Mouse (Mus musculus): ENCODE results near the gene Rad51b. TPM values are rescaled to one million over a fixed set of nuclear protein-coding genes. Genes with fewer than 3 reads are reported as not detected.

Rad51b gene
- polyA plus RNA-seq, 1 experiment from 2014 or later = 9.0 TPM

DNA sequence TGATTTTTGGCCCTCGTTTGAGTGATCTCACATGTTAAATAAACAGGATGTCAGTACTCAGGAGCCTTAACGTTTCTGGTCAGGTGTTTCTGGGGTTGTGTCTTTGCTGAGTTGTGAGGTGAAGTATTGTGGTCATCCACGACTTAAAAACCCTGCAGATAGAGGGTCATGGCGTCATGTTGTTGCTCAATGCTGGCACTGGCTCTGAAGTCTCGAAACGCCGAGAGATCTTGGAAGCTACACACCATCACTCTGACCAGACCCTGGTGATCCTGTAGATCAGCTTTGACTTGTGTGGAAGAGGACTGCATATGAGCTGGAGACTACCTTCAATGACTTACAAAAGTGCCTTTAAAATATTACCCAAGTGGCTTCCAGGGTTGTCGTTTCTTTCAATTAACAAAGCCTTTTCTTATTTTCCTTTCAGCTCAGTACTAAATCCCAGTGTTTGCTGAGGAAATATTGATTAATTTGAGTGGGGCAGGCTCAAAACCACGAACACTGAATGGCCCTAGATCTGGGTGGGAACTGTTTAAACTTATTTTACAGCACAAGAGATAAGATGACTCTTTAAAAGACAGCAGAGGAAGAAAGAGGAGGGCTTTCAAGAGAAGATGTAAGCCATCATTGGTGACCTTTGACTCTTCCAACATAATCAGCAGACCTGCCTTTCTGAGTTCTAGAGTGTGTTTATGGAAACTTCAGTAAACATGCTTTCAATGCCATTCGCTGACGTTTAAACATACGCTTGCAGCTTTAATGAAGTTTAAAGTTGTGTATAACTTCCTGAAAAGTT, 144.3 kb downstream of the Rad51b start:
- peak overlapping the region; percentile 80 for H3K27ac ChIP-seq
- H3K4me2 ChIP-seq = no peak overlapping the region

DNA sequence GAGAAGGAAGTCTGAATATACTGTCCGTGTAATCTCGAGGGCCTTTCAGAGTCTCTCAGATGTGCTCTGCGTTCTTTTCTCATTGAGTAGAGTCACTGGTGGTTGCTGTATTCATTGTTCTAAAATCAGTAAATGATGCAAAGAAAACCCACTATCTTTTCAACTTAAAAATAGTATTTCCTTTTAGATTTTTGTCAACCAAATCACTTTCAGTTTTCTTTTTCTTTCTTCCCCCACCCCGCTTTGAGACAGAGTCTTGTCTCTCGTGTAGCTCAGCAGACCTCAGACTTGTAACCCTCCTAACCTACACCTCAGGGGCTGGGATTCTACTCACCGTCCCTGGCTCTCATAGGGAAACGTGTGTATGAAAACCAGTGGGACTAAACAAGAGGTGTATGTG, 145.0 kb downstream of the Rad51b start:
- H3K27me3 ChIP-seq = no peaks in the 10 kb centered on the region
- no peaks in the 10 kb centered on the region for H3K9me3 ChIP-seq
- no peak overlapping the region for H3K4me3 ChIP-seq
- no peak overlapping the region for H3K9ac ChIP-seq
- H3K4me1 ChIP-seq = peaks cover 30% of the 10 kb centered on the region
- peak overlapping the region; percentile 80 for H3K27ac ChIP-seq
- no peaks in the 10 kb centered on the region for H3K36me3 ChIP-seq
- 24% methylated on average over 7 of the region's 7 CpGs for WGBS
- ATAC-seq (ENCODE audit: borderline replicate concordance, extremely low read depth, low FRiP score, low TSS enrichment) = no peak
- H3K4me2 ChIP-seq = no peak overlapping the region

More for the DNA sequence above, 144.3 kb downstream of the Rad51b start:
- H3K4me3 ChIP-seq = no peak overlapping the region
- H3K36me3 ChIP-seq = no peaks in the 10 kb centered on the region
- no peak overlapping the region for H3K9ac ChIP-seq
- ATAC-seq (ENCODE audit: borderline replicate concordance, extremely low read depth, low FRiP score, low TSS enrichment) = peak; percentile 65
- 10% methylated on average over 12 of the region's 12 CpGs for WGBS
- no peaks in the 10 kb centered on the region for H3K9me3 ChIP-seq
- H3K27me3 ChIP-seq = no peaks in the 10 kb centered on the region
- H3K4me1 ChIP-seq = peaks cover 30% of the 10 kb centered on the region

- no peaks in the 10 kb centered on the region for H3K36me3 ChIP-seq
- WGBS = 52% methylated on average over 6 of the region's 6 CpGs
- H3K4me2 ChIP-seq = no peak overlapping the region
- H3K4me3 ChIP-seq = no peak overlapping the region
- H3K9ac ChIP-seq = no peak overlapping the region
- H3K27me3 ChIP-seq = no peaks in the 10 kb centered on the region
- H3K4me1 ChIP-seq = peaks cover 30% of the 10 kb centered on the region
- no peak for ATAC-seq (ENCODE audit: borderline replicate concordance, extremely low read depth, low FRiP score, low TSS enrichment)
- no peaks in the 10 kb centered on the region for H3K9me3 ChIP-seq
- peak overlapping the region; percentile 80; the same call in 1 of the 2 replicates for H3K27ac ChIP-seq
These were observed 145.8 kb downstream of the Rad51b start for GRCm38 (mm10) chr12:79442836-79443390.

- Histone ChIP-seq H3K4me2 (no peak overlapping the region), H3K36me3 (no peaks in the 10 kb centered on the region), H3K27ac (no peak overlapping the region), H3K9me3 (no peaks in the 10 kb centered on the region), H3K4me1 (peaks cover 30% of the 10 kb centered on the region), H3K4me3 (no peak overlapping the region), H3K9ac (no peak overlapping the region), H3K27me3 (no peaks in the 10 kb centered on the region)
- no peak for ATAC-seq (ENCODE audit: borderline replicate concordance, extremely low read depth, low FRiP score, low TSS enrichment)
- 59% methylated on average over 2 of the region's 2 CpGs for WGBS
These were observed 147.6 kb downstream of the Rad51b start for GRCm38 (mm10) chr12:79444646-79445045.

DNA sequence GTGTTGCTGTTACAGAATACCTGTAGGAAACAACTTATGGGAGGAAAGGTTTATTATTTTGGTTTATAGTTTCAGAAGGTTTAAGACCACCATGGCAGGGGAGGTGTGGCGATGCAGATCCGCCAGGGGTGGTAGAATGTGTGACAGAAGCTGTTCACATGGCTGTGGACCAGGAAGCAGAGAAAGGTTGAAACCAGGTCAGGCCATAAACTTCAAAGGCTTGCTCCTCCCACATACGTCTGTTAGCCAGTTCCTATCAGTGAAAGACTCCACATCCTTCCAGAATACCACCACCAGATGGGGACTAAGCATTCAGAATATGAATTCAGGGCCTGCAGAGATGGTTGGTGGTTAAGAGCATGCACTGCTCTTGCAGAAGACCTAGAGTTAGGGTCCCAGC, 150.0 kb downstream of the Rad51b start:
- no peak overlapping the region for H3K9ac ChIP-seq
- ATAC-seq (ENCODE audit: borderline replicate concordance, extremely low read depth, low FRiP score, low TSS enrichment) = no peak
- H3K9me3 ChIP-seq = no peaks in the 10 kb centered on the region
- peaks cover 13% of the 10 kb centered on the region for H3K4me1 ChIP-seq
- no peak overlapping the region for H3K4me3 ChIP-seq
- H3K27ac ChIP-seq = no peak overlapping the region
- 77% methylated on average over 3 of the region's 3 CpGs for WGBS
- H3K36me3 ChIP-seq = no peaks in the 10 kb centered on the region
- H3K27me3 ChIP-seq = no peaks in the 10 kb centered on the region
- no peak overlapping the region for H3K4me2 ChIP-seq

GRCm38 (mm10) chr12:79449817-79450411, 152.8 kb downstream of the Rad51b start:
- Histone ChIP-seq H3K36me3 (no peaks in the 10 kb centered on the region), H3K27me3 (no peaks in the 10 kb centered on the region), H3K9me3 (no peaks in the 10 kb centered on the region), H3K9ac (no peak overlapping the region), H3K4me3 (no peak overlapping the region), H3K4me2 (no peak overlapping the region), H3K27ac (peak overlapping the region; percentile 84), H3K4me1 (peaks cover 17% of the 10 kb centered on the region)
- ATAC-seq (ENCODE audit: borderline replicate concordance, extremely low read depth, low FRiP score, low TSS enrichment) = peak; percentile 66; the same call in 1 of the 2 replicates
- 38% methylated on average over 8 of the region's 8 CpGs for WGBS

- peak overlapping the region; percentile 45 for H3K27ac ChIP-seq
- no peak for ATAC-seq (ENCODE audit: borderline replicate concordance, extremely low read depth, low FRiP score, low TSS enrichment)
- no peak overlapping the region for H3K4me2 ChIP-seq
- H3K27me3 ChIP-seq = no peaks in the 10 kb centered on the region
- H3K4me3 ChIP-seq = no peak overlapping the region
- H3K36me3 ChIP-seq = no peaks in the 10 kb centered on the region
- no peaks in the 10 kb centered on the region for H3K9me3 ChIP-seq
- WGBS = 62% methylated on average over 4 of the region's 4 CpGs
- H3K4me1 ChIP-seq = peaks cover 30% of the 10 kb centered on the region
- H3K9ac ChIP-seq = no peak overlapping the region
These were observed 155.8 kb downstream of the Rad51b start for GRCm38 (mm10) chr12:79452882-79453281.

DNA sequence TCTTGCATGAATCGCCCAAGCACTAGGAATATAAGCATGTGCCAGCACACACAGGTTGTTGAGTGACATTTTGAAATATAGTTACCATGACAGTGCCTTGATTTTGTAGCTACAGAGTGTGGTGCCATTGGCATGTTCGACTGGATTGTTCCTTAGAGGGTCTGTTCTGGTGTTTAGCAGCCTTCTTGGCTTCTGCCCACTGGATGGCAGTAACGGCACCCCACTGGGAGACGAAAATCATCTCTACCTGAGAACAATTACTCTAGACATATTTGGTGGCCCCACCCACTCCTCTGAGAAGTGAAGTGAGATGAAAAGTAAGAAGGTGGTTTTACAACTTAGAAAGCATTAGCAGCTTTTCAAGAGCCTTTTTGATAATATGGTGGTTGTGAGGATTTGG, 156.9 kb downstream of the Rad51b start:
- no peak for ATAC-seq (ENCODE audit: borderline replicate concordance, extremely low read depth, low FRiP score, low TSS enrichment)
- H3K27me3 ChIP-seq = no peaks in the 10 kb centered on the region
- no peak overlapping the region for H3K4me2 ChIP-seq
- H3K9me3 ChIP-seq = no peaks in the 10 kb centered on the region
- peaks cover 30% of the 10 kb centered on the region for H3K4me1 ChIP-seq
- no peaks in the 10 kb centered on the region for H3K36me3 ChIP-seq
- H3K9ac ChIP-seq = no peak overlapping the region
- H3K27ac ChIP-seq = peak overlapping the region; percentile 46
- no peak overlapping the region for H3K4me3 ChIP-seq
- WGBS = 57% methylated on average over 4 of the region's 4 CpGs

DNA sequence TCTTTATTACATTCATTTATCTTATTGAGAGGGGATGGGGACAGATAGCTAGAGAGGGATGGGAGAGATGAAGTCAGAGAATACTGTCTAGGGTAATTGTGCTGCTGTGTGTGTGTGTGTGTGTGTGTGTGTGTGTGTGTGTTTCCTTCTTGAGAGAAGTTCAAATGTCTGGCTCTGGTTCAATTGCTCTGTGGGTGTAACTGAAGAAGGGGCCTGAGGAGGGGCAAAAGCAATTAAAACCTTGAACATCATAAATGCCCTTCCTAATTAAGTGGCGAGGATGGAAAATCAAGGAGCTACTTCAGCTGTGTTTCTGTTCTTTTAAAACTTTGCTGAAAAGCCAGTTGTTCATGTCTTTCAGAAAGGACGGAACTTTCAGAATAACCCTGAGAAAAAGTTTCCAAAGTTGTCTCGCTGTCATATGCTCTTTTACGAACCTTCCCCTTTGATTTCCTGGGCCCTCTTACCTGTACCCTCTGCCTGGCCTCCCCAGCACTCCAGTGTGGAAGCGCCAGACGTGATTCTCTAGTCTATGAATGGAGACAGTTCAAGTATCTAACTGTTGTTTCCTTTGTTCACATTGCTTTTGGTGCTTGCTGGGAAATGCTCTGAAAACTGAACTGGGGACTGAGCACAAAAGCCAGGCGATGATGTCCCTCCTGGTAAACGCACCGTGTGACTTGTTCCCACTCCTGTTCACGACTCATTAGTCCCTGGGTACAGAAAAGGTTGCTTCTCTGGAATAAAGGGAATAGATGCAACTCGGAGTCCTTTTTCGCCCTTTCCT, 158.2 kb downstream of the Rad51b start:
- Histone ChIP-seq H3K27me3 (no peaks in the 10 kb centered on the region), H3K9me3 (no peaks in the 10 kb centered on the region), H3K4me2 (no peak overlapping the region), H3K9ac (no peak overlapping the region), H3K36me3 (no peaks in the 10 kb centered on the region), H3K27ac (0 out of 2 replicates have a peak overlapping the region, but pooled peaks have one; percentile 46), H3K4me1 (peaks cover 30% of the 10 kb centered on the region), H3K4me3 (no peak overlapping the region)
- no peak for ATAC-seq (ENCODE audit: borderline replicate concordance, extremely low read depth, low FRiP score, low TSS enrichment)
- WGBS = 63% methylated on average over 12 of the region's 12 CpGs

DNA sequence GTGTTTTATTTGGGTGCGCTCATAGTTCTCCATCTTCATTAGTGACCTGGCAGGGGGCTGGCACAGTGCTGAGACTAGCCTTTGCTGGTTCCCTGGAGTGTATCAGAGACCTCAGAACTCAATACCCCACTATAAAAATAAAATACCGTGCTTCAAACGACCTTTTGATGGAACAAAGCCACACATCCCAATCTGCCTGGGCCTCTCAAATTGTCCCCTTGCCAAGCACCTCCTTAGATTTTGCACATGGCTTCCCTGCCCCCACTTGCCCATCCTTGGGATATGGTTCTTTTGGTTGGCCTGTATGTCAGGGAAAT, 158.7 kb downstream of the Rad51b start:
- 44% methylated on average over 3 of the region's 3 CpGs for WGBS
- H3K9ac ChIP-seq = no peak overlapping the region
- no peak overlapping the region for H3K27ac ChIP-seq
- H3K4me2 ChIP-seq = no peak overlapping the region
- peaks cover 30% of the 10 kb centered on the region for H3K4me1 ChIP-seq
- no peak overlapping the region for H3K4me3 ChIP-seq
- H3K9me3 ChIP-seq = no peaks in the 10 kb centered on the region
- ATAC-seq (ENCODE audit: borderline replicate concordance, extremely low read depth, low FRiP score, low TSS enrichment) = no peak
- no peaks in the 10 kb centered on the region for H3K36me3 ChIP-seq
- no peaks in the 10 kb centered on the region for H3K27me3 ChIP-seq

DNA sequence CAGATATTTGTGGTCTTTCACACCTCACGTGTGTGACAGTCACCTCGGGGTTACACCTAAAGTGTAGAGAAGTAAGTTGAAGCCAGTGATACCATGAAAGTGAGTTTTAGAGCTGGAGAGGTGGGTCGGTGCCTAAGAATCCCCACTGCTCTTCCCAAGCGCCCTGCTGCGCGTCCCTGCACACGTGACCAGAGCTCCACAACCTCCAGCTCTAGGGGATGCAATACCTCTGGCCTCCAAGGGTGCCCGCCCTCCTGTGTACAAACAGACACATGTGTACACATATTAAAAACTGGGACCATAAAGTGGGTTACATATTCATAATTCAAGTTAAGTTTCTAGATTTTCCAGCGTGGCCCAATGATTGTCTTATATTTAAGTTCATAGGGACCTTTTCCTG, 159.2 kb downstream of the Rad51b start:
- Histone ChIP-seq H3K36me3 (no peaks in the 10 kb centered on the region), H3K9me3 (no peaks in the 10 kb centered on the region), H3K4me2 (no peak overlapping the region), H3K4me1 (peaks cover 30% of the 10 kb centered on the region), H3K27me3 (no peaks in the 10 kb centered on the region), H3K9ac (no peak overlapping the region), H3K27ac (no peak overlapping the region), H3K4me3 (no peak overlapping the region)
- no peak for ATAC-seq (ENCODE audit: borderline replicate concordance, extremely low read depth, low FRiP score, low TSS enrichment)
- 83% methylated on average over 9 of the region's 9 CpGs for WGBS

DNA sequence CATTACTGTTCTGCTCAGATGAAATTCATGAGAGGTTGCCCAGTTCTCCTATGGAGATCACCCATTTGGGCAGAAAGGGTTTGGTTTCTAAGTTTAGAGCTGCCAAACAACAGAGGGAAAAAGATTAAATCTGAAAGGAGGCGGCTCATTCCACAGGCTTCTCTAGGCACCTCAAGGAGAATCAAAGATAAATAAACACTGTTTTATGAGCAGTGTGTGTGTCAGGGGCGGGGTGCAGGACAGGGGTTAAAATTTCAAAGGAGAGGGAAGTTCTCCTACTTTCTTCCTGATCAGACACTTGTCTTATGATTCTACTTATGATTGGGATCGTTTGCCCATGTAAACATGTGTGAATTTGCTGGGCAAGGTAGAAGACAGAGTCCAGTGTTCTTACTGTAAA, 166.3 kb downstream of the Rad51b start:
- H3K9ac ChIP-seq = no peak overlapping the region
- WGBS = 14% methylated on average over 3 of the region's 3 CpGs
- no peak overlapping the region for H3K4me2 ChIP-seq
- H3K27me3 ChIP-seq = no peaks in the 10 kb centered on the region
- no peak for ATAC-seq (ENCODE audit: borderline replicate concordance, extremely low read depth, low FRiP score, low TSS enrichment)
- H3K4me3 ChIP-seq = no peak overlapping the region
- peaks cover 14% of the 10 kb centered on the region for H3K4me1 ChIP-seq
- H3K9me3 ChIP-seq = no peaks in the 10 kb centered on the region
- H3K27ac ChIP-seq = peak overlapping the region; percentile 48
- no peaks in the 10 kb centered on the region for H3K36me3 ChIP-seq
